Mouse (Mus musculus) liver, embryonic 11.5 days (tissue): ENCODE measurements around the gene 2410141K09Rik. TPM values are rescaled to one million over a fixed set of nuclear protein-coding genes. Genes with fewer than 3 reads are reported as not detected.
"Not testable (repeated sequence)": the region's sequence is repeated elsewhere in the genome, so short reads cannot be mapped to it uniquely, and the experiment has no call there.

Experiments
- ATAC-seq: fragments of 200-750 bp; cut with Nextera tagmentation; replicated peaks from 2 replicates; pipeline ENCODE4 v1.8.0; 2017; ENCODE audit warnings: moderate number of reproducible peaks, mild to moderate bottlenecking, moderate TSS enrichment, moderate library complexity; ENCODE audit not compliant: low FRiP score
- DNase-seq: peaks from one replicate; pipeline ENCODE4 v3.0.0-alpha.2; 2017; ENCODE audit warnings: low spot score
- H3K27ac ChIP-seq: fragments of 300-500 bp; sonication (generic); 2 replicates; pipeline ENCODE4 v1.5.1; 2014; ENCODE audit warnings: mild to moderate bottlenecking, low read depth, low read length, control low read depth
- H3K27me3 ChIP-seq: fragments of 300-500 bp; sonication (generic); replicated peaks from 2 replicates; pipeline ENCODE4 v1.6.1; 2014; ENCODE audit warnings: low read length, mixed read lengths; ENCODE audit not compliant: control insufficient read depth, insufficient read depth
- H3K36me3 ChIP-seq: fragments of 300-500 bp; sonication (generic); 2 replicates; pipeline ENCODE4 v1.6.1; 2014; ENCODE audit warnings: mild to moderate bottlenecking, low read length, moderate library complexity, mixed read lengths; ENCODE audit not compliant: control insufficient read depth, insufficient read depth
- H3K4me1 ChIP-seq: fragments of 300-500 bp; sonication (generic); replicated peaks from 2 replicates; pipeline ENCODE4 v1.6.1; 2014; ENCODE audit warnings: low read length, mixed read lengths; ENCODE audit not compliant: control insufficient read depth, insufficient read depth
- H3K4me2 ChIP-seq: fragments of 300-500 bp; sonication (generic); 2 replicates; pipeline ENCODE4 v1.6.1; 2014; ENCODE audit warnings: mild to moderate bottlenecking, control low read depth, moderate library complexity
- H3K4me3 ChIP-seq: fragments of 300-500 bp; sonication (generic); 2 replicates; pipeline ENCODE4 v1.5.1; 2014; ENCODE audit warnings: low read depth, low read length, control low read depth
- H3K9ac ChIP-seq: fragments of 300-500 bp; sonication (generic); 2 replicates; pipeline ENCODE4 v1.6.1; 2014; ENCODE audit warnings: low read depth, low read length, control low read depth
- H3K9me3 ChIP-seq: fragments of 300-500 bp; sonication (generic); 2 replicates; pipeline ENCODE4 v1.6.1; 2016; ENCODE audit warnings: low read length, inconsistent platforms, mixed read lengths; ENCODE audit not compliant: control insufficient read depth
- WGBS: fragments of 180-500 bp; shearing (Covaris S2); extraction: QIAGEN DNeasy Blood & Tissue Kit; methylation state at CpG from one replicate; pipeline ENCODE4 v1.1.7; 2014; 5-methylcytosine and 5-hydroxymethylcytosine counted together
- polyA plus RNA-seq: library from polyadenylated mRNA; unstranded; fragments of >200 nt; fragmentation: Nextera tagmentation; extraction: Ambion mirVana; gene quantifications from 2 replicates; pipeline ENCODE4 v1.2.1, GENCODE M21; 2014

Gene 2410141K09Rik
- not detected in 2 replicates for polyA plus RNA-seq

DNA sequence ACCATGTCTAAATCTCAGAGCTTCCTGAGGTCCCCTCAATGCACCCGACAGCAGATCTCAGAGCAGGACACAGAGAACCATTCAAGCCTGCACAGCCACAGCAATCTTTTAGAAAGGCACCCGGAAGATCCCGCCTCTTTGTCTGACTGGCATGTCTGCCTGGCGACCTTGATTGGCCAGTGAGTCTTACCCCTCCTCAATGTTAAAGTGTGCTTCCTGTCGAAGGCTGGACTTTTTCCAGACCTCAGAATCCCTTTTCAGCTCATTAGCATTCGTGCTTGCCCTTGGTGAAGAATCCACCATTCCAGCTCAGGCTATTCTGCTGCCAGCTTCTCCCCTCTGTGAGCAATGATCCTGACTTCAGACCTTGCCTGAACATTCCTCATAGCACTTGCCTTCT is at the start of gene 2410141K09Rik:
TSS of gene 2410141K09Rik (minus strand) at position 101 of the 400 bp plus-strand sequence.
- not testable (repeated sequence) for H3K27me3 ChIP-seq, H3K27ac ChIP-seq, H3K9ac ChIP-seq, H3K4me1 ChIP-seq, H3K36me3 ChIP-seq, H3K4me2 ChIP-seq, H3K9me3 ChIP-seq, DNase-seq, ATAC-seq, H3K4me3 ChIP-seq
- WGBS: no CpG with 5 or more reads among the region's 6 CpGs

DNA sequence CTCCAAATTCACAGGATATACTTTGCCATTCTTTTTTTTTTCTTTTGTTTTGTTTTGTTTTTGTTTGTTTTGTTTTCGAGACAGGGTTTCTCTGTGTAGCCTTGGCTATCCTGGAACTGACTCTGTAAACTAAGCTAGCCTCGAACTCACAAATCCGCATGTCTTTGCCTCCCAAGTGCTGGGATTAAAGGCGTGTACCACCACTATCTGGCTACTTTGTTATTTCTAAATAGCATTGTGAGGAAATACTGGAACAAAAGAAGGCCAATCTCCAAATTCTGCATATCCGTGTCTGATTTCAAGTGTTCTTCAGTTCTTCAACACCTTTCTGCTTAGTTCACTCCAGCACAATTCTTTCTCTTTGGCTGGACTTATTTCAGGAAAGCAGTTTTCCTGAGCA is 14.1 kb downstream of the 2410141K09Rik start:
- H3K9me3 ChIP-seq, H3K4me2 ChIP-seq, DNase-seq, H3K36me3 ChIP-seq, H3K4me3 ChIP-seq, H3K4me1 ChIP-seq, H3K9ac ChIP-seq, H3K27me3 ChIP-seq, ATAC-seq, H3K27ac ChIP-seq: not testable (repeated sequence)
- no CpG with 5 or more reads among the region's 5 CpGs for WGBS

DNA sequence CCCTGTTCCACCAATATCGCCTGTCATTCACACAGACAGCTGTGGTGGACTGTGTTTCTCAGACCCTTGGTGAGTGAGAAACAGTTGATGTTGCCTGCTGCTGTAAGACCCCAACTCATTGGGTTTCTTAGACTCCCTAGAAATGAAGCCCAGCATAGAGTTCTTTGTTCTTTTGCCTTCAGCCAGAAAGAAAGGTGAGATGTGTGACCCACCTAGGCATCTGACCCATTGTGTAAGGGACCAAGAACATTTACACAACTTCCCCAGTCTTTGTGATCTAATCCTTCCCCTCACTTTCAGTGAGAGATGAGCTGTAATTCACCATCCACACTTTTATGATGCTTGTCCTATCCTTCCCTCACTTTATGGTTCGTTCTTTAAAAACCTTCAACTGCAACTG is 26.0 kb downstream of the 2410141K09Rik start:
- not testable (repeated sequence) for ATAC-seq, H3K4me2 ChIP-seq, H3K4me3 ChIP-seq, H3K27me3 ChIP-seq, H3K9me3 ChIP-seq, H3K4me1 ChIP-seq, DNase-seq, H3K36me3 ChIP-seq, H3K27ac ChIP-seq, H3K9ac ChIP-seq
- WGBS: no CpG with 5 or more reads among the region's 2 CpGs

Other genes with a start within 250 kb of the 2410141K09Rik start
- not detected in 2 replicates for gene Gm10772, start 213.5 kb downstream of the 2410141K09Rik start, polyA plus RNA-seq